Mouse (Mus musculus) gastrocnemius, adult 18-20 months (tissue): ENCODE results near the gene Itga5. TPM values are rescaled to one million over a fixed set of nuclear protein-coding genes. Genes with fewer than 3 reads are reported as not detected.
"Not testable (repeated sequence)": the region's sequence is repeated elsewhere in the genome, so short reads cannot be mapped to it uniquely, and the experiment has no call there.

Source experiments
- DNase-seq: peaks from one replicate; pipeline ENCODE4 v3.0.0; 2021; ENCODE audit warnings: low spot score
- long read RNA-seq, 2 experiments: library from polyadenylated mRNA; stranded (forward); transcript quantifications; one replicate each; pipeline ENCODE4 v2.0.0; 2021
- total RNA-seq, 2 experiments: library from RNA; stranded (reverse); gene quantifications; 2 replicates each; pipeline ENCODE4 v1.2.3; 2021

Itga5 gene
- 1 to 10 TPM; 6.5 to 9.1 TPM for total RNA-seq
- long read RNA-seq, experiment 1, full-length matches to known transcripts, result 4 of 12 reads
- long read RNA-seq, experiment 1, partial matches to known transcripts, result 7 of 12 reads
- long read RNA-seq, experiment 1, other reads (novel, unspliced or antisense), result 1 of 12 reads
- long read RNA-seq, experiment 2, full-length matches to known transcripts, result 5 of 8 reads
- long read RNA-seq, experiment 2, partial matches to known transcripts, result 3 of 8 reads
- long read RNA-seq, experiment 2, other reads (novel, unspliced or antisense), result 0 of 8 reads

- DNase-seq, result peak; percentile 82
Observed at GRCm38 (mm10) chr15:103366376-103367149, at the start of gene Itga5. TSS of gene Itga5 (minus strand) at chr15:103366763.

- DNase-seq, result not testable (repeated sequence)
Observed at GRCm38 (mm10) chr15:103405586-103405985, 39.0 kb upstream of the Itga5 start.

- DNase-seq, result no peak
Observed at GRCm38 (mm10) chr15:103401361-103401760, 34.8 kb upstream of the Itga5 start.

- DNase-seq, result no peak
Observed at GRCm38 (mm10) chr15:103393577-103393976, 27.0 kb upstream of the Itga5 start.

GRCm38 (mm10) chr15:103388556-103389145, 22.1 kb upstream of the Itga5 start:
- no peak for DNase-seq

GRCm38 (mm10) chr15:103383771-103384488, 17.4 kb upstream of the Itga5 start:
- DNase-seq, result no peak

GRCm38 (mm10) chr15:103382795-103383406, 16.3 kb upstream of the Itga5 start:
- peak; percentile 52 for DNase-seq

GRCm38 (mm10) chr15:103382075-103382474, 15.5 kb upstream of the Itga5 start:
- DNase-seq, result no peak

- DNase-seq, result no peak
Observed at GRCm38 (mm10) chr15:103378665-103379356, 12.2 kb upstream of the Itga5 start.

GRCm38 (mm10) chr15:103377752-103378664, 11.4 kb upstream of the Itga5 start:
- DNase-seq, result no peak

GRCm38 (mm10) chr15:103376837-103377269, 10.3 kb upstream of the Itga5 start:
- no peak for DNase-seq

GRCm38 (mm10) chr15:103375112-103375800, 8.7 kb upstream of the Itga5 start:
- no peak for DNase-seq

- no peak for DNase-seq
Observed at GRCm38 (mm10) chr15:103372461-103372860, 5.9 kb upstream of the Itga5 start.

- no peak for DNase-seq
Observed at GRCm38 (mm10) chr15:103371741-103372140, 5.2 kb upstream of the Itga5 start.

- peak; percentile 70 for DNase-seq
Observed at GRCm38 (mm10) chr15:103371208-103371607, 4.6 kb upstream of the Itga5 start.

GRCm38 (mm10) chr15:103370462-103370861, 3.9 kb upstream of the Itga5 start:
- DNase-seq, result no peak

GRCm38 (mm10) chr15:103369123-103369522, 2.6 kb upstream of the Itga5 start:
- no peak for DNase-seq

- DNase-seq, result peak; percentile 61
Observed at GRCm38 (mm10) chr15:103368179-103368940, 1.8 kb upstream of the Itga5 start.
